Mouse (Mus musculus) activated CD4-positive, CD25-positive, alpha-beta regulatory T cell, adult 9 weeks (primary cell): Measurements from ENCODE around the gene Rchy1. TPM values are rescaled to one million over a fixed set of nuclear protein-coding genes. Genes with fewer than 3 reads are reported as not detected.

Experiments
- polyA plus RNA-seq: library from polyadenylated mRNA; unstranded; fragments of 100-300 nt; shearing (Covaris generic); gene quantifications from one replicate; pipeline ENCODE4 v1.2.1, GENCODE M21; 2017

The Rchy1 gene
- polyA plus RNA-seq: 114 TPM

GRCm38 (mm10) chr5:91962639-91963440, at the start of gene Rchy1:
TSS of gene Rchy1 (minus strand) at chr5:91963068.

GRCm38 (mm10) chr5:91987236-91987635, 24.4 kb upstream of the Rchy1 start, which contains the start of gene Odaph:
TSS of gene Odaph (plus strand) at chr5:91987475.

Other genes starting within 250 kb of the Rchy1 start
- gene Odaph, start 24.4 kb upstream of the Rchy1 start, polyA plus RNA-seq: not detected
- 4.0 TPM for gene Cdkl2, start 80.8 kb upstream of the Rchy1 start, polyA plus RNA-seq
- 205 TPM for gene G3bp2, start 120.7 kb upstream of the Rchy1 start, polyA plus RNA-seq
- gene Uso1, start 174.9 kb upstream of the Rchy1 start, polyA plus RNA-seq: 57.0 TPM